Mouse (Mus musculus): Measurements from ENCODE around the gene Cfap97d2. TPM values are rescaled to one million over a fixed set of nuclear protein-coding genes. Genes with fewer than 3 reads are reported as not detected.

Cfap97d2 gene
- polyA plus RNA-seq, 1 experiment from 2014 or later = 1.7 TPM

DNA sequence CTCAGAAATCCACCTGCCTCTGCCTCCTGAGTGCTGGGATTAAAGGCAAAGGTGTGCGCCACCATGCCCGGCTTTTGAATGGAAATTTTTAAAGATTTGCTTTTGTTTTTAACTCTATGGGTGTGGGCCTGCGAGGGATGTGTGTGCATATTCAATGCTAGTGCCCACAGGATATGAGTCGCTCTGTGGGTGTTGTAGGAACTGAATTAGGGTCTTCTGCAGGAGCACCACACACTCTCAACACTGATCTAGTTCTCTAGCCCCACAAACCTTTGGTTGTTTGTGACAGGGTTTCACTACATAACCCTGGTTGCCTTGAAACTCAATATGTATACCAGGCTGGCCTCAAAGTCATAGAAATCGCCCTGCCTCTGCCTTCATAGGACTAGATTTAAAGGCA lies 16.4 kb upstream of the Cfap97d2 start:
- H3K9me3 ChIP-seq = no peaks in the 10 kb centered on the region
- H3K4me1 ChIP-seq = peaks cover 8% of the 10 kb centered on the region; the same call in 1 of the 2 replicates
- WGBS = 91% methylated on average over 5 of the region's 5 CpGs
- H3K36me3 ChIP-seq (replicated peaks) = no peaks in the 10 kb centered on the region
- no peak overlapping the region for H3K4me3 ChIP-seq
- H3K27ac ChIP-seq = no peak overlapping the region
- no peak overlapping the region for H3K9ac ChIP-seq
- no peak overlapping the region for H3K4me2 ChIP-seq
- no peaks in the 10 kb centered on the region for H3K27me3 ChIP-seq (replicated peaks)
- no peak for ATAC-seq (replicated peaks)

DNA sequence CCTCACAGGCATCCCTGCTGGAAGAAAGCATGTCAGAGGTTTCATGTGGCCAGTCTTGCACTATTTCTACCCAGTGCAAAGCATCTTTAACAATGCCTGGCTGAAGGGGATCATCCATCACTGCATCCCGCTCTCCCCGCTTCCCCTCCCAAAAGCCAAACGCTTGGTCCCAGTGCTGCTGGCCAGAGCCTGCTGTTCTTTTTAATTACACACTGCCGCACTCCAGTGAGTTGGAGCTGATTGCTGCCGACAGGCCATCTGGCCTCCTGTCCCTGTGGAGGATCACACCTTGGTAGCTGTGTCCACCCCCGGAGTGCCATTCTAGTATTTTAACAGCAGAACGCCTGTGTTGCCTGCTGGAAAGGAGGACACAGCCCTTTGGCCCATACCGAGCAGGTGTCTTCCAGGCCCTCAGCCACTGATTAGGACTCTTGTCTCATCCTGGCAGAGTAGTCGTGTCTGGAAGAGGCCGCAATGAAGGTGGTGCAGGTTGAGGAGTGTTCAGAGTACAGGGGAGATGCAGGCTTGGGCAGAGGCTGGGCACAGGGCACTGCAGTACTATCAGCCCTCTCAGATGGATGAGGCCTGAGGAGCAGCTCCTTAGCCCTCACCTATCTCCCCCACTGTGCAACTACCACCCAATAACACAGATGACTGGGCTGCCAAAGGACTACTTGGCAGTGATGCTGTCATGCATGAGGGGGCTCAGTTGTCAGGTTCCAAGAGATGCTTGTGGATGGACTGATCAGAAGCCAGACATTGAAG lies 13.2 kb upstream of the Cfap97d2 start:
- 0 out of 2 replicates have a peak overlapping the region, but pooled peaks have one; percentile 17 for H3K27ac ChIP-seq

DNA sequence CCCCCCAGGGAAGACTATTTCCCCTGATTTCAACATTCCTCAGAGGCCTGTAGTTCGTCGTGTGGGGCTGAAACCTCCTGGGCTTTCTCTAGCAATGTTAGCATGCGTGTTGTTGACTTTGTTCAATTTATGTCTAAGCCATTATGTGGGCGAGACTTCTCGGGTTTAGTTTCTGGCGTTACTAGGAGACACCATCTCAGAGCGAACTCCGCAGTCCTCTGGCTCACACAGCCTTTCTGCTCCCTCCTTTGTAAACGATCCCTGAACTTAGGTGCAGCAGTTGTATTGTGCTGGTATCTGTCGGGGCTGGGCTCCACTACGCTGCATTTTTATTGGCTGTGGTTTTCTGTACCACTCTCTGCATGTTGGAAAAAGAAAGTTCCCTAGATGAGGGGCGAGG lies 11.0 kb upstream of the Cfap97d2 start:
- H3K27ac ChIP-seq = no peak overlapping the region
- ATAC-seq (replicated peaks) = no peak
- no peak overlapping the region for H3K9ac ChIP-seq
- H3K36me3 ChIP-seq (replicated peaks) = no peaks in the 10 kb centered on the region
- H3K9me3 ChIP-seq = no peaks in the 10 kb centered on the region
- no peak overlapping the region for H3K4me3 ChIP-seq
- H3K27me3 ChIP-seq (replicated peaks) = no peaks in the 10 kb centered on the region
- 69% methylated on average over 12 of the region's 12 CpGs for WGBS
- H3K4me1 ChIP-seq = peaks cover 8% of the 10 kb centered on the region; the same call in 1 of the 2 replicates
- H3K4me2 ChIP-seq = no peak overlapping the region

More for the DNA sequence above, 13.2 kb upstream of the Cfap97d2 start:
- 40% methylated on average over 10 of the region's 10 CpGs for WGBS
- ATAC-seq (replicated peaks) = peak; percentile 48; the same call in 1 of the 2 replicates
- no peak overlapping the region for H3K9ac ChIP-seq
- H3K36me3 ChIP-seq (replicated peaks) = no peaks in the 10 kb centered on the region
- no peaks in the 10 kb centered on the region for H3K9me3 ChIP-seq
- no peak overlapping the region for H3K4me2 ChIP-seq
- H3K4me3 ChIP-seq = no peak overlapping the region
- no peaks in the 10 kb centered on the region for H3K27me3 ChIP-seq (replicated peaks)
- H3K4me1 ChIP-seq = peaks cover 8% of the 10 kb centered on the region; the same call in 1 of the 2 replicates

DNA sequence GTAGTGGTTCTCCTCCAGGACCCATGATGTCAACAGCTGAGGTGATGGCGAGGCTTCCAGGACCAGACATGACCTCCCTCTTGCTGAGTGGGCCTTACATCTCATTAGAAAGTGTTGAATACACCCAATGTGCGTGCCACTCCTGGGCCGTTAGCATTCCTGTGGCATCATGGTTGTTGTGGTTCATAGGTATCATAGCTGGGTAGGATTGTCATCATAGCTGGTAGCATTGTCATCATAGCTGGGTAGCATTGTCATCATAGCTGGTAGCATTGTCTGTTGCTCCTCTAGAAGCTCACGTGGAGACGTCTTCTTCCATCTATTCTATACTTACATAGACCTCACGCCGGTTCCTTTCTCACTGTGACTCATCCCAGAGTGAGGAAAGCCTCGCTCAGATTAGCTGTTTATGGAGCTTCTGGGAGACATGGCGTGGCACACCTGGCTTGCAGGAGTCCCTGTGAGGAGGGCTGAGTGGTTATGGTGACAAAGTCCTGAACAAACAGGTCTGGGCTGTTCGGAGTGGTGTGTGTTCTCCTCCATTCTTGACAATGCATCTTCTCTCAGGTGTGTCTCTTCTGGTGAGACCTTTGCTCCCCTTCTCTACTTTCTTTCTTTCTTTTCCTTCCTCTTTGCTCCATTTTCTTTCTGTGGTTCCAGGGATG lies 10.4 kb upstream of the Cfap97d2 start:
- Histone ChIP-seq H3K9ac (no peak overlapping the region), H3K4me1 (peaks cover 8% of the 10 kb centered on the region; the same call in 1 of the 2 replicates), H3K27ac (no peak overlapping the region), H3K9me3 (no peaks in the 10 kb centered on the region), H3K4me3 (no peak overlapping the region), H3K4me2 (no peak overlapping the region), H3K36me3 (replicated peaks) (no peaks in the 10 kb centered on the region), H3K27me3 (replicated peaks) (no peaks in the 10 kb centered on the region)
- ATAC-seq (replicated peaks) = no peak
- WGBS = 93% methylated on average over 10 of the region's 10 CpGs

DNA sequence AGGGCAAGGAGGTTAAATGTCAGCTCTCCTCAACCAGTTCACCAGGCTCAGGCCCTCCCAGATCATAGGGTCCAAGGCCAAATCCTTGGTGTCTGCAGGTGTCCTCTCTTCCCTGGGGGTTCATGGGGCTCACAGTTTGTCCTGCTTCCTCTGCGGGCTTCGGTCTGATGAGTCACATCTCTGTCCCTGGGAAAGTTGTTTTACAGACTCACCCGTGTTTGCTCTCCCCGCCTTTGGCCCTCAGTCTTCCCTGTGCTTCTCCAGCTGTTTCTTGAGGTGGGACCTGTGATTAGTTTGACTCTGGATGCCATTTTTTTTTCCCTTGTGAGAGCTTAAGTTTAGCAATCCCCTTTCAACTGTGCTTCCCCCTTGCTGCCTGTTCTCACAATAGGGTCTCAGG lies 9.5 kb upstream of the Cfap97d2 start:
- ATAC-seq (replicated peaks) = no peak
- Histone ChIP-seq H3K36me3 (replicated peaks) (no peaks in the 10 kb centered on the region), H3K4me3 (no peak overlapping the region), H3K9ac (no peak overlapping the region), H3K4me2 (no peak overlapping the region), H3K27me3 (replicated peaks) (no peaks in the 10 kb centered on the region), H3K9me3 (no peaks in the 10 kb centered on the region), H3K4me1 (peaks cover 8% of the 10 kb centered on the region; the same call in 1 of the 2 replicates), H3K27ac (no peak overlapping the region)
- 86% methylated on average over 4 of the region's 4 CpGs for WGBS

DNA sequence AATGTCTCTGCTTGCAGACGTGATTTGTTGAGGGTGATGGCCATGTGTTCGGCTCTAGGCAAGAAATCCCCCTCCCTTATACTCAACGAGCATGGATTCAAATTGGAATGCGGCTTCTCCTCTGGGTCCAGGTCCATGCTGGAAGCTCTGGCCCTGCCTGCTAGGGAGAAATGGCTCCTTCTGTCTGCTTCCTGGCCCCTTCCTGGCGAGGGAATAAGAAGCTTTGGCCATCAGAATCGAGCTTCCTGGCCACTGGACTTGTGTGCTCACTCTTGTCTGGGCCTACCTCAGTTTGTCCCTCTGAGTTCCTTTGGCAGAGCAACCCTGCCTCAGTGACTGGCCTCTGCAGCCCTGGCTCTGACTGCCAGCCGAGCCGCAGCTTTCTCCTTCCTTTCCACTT lies 8.5 kb upstream of the Cfap97d2 start:
- Histone ChIP-seq H3K9me3 (no peaks in the 10 kb centered on the region), H3K4me2 (no peak overlapping the region), H3K27ac (no peak overlapping the region), H3K27me3 (replicated peaks) (no peaks in the 10 kb centered on the region), H3K9ac (no peak overlapping the region), H3K36me3 (replicated peaks) (no peaks in the 10 kb centered on the region), H3K4me1 (peaks cover 7% of the 10 kb centered on the region; the same call in 1 of the 2 replicates), H3K4me3 (no peak overlapping the region)
- 85% methylated on average over 8 of the region's 8 CpGs for WGBS
- no peak for ATAC-seq (replicated peaks)

DNA sequence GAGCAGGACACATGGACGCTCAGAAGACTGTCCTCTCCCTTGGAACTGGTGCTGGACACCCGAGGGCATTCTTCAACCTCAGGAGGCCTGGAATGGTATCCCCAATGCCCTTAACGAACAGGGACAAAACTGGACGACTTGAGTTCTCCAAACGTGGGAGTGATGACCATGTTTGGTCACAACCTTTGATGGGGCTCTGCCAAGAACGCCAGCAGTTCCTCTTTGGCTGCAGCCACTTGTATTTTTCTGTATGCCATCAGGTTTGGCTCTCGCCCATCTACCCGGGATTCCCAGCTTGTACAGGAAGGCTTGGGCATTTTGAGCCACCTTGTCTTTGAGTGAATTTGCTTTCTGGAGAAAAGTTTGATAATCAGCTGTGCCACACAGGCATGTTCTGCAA lies 8.0 kb upstream of the Cfap97d2 start:
- no peak overlapping the region for H3K27ac ChIP-seq
- WGBS = 80% methylated on average over 8 of the region's 8 CpGs
- no peaks in the 10 kb centered on the region for H3K36me3 ChIP-seq (replicated peaks)
- H3K4me2 ChIP-seq = no peak overlapping the region
- no peak for ATAC-seq (replicated peaks)
- H3K9ac ChIP-seq = no peak overlapping the region
- no peak overlapping the region for H3K4me3 ChIP-seq
- 0 out of 2 replicates have a peak, but pooled peaks cover 3% of the 10 kb centered on the region for H3K4me1 ChIP-seq
- no peaks in the 10 kb centered on the region for H3K9me3 ChIP-seq
- H3K27me3 ChIP-seq (replicated peaks) = no peaks in the 10 kb centered on the region

DNA sequence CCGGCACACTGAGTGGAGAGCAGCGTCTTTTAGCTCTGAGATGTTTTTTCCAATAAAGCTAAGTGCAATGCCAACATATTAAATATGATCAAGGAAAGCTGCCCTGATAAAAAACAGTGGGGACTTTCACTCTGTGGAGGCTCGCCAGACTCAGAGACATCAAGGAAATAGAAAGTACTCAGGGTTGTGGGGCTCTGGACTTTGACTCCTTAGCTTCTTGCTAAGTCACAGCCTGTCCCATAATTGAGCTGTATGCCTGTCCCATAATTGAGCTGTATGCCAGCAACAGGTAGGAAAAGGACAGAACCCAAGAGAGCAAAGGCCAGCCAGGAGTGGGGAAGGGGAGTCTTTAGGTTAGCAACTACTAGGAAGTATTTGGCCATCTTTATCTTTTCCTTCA lies 7.4 kb upstream of the Cfap97d2 start:
- no peak for ATAC-seq (replicated peaks)
- no peaks in the 10 kb centered on the region for H3K36me3 ChIP-seq (replicated peaks)
- no peak overlapping the region for H3K4me3 ChIP-seq
- H3K4me1 ChIP-seq = 0 out of 2 replicates have a peak, but pooled peaks cover 3% of the 10 kb centered on the region
- H3K4me2 ChIP-seq = no peak overlapping the region
- H3K27me3 ChIP-seq (replicated peaks) = no peaks in the 10 kb centered on the region
- WGBS = 86% methylated on average over 3 of the region's 3 CpGs
- H3K9ac ChIP-seq = no peak overlapping the region
- no peak overlapping the region for H3K27ac ChIP-seq
- no peaks in the 10 kb centered on the region for H3K9me3 ChIP-seq

DNA sequence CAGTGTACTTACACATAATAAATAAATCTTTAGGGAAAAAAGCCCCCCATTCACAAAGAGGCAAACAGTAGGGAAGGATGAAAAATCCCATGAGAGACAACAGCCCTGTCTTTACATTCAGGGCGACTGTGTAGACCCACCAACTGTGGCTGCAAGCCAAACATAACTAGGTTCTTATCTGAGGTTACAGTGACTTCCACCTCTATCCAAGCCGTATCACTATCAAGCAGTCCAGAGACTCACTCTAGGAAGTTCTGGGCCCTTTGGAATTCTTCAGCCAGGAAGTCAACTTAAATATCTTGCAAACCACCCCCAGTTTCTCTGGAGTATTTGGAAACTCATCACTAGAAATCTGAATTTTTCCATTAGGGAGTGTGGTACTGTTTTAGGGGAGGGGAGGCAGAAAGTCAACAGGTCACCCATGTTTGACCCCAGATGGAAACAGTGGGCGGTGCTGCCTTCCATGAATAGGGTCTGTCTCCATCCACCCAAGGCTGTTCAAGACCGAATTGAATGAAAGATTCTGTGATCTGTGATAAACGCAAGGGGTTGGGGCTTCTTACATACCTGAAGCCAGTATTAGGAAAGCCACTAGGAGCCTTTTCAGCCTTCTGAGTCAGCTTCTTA lies 6.3 kb upstream of the Cfap97d2 start:
- 79% methylated on average over 5 of the region's 5 CpGs for WGBS

DNA sequence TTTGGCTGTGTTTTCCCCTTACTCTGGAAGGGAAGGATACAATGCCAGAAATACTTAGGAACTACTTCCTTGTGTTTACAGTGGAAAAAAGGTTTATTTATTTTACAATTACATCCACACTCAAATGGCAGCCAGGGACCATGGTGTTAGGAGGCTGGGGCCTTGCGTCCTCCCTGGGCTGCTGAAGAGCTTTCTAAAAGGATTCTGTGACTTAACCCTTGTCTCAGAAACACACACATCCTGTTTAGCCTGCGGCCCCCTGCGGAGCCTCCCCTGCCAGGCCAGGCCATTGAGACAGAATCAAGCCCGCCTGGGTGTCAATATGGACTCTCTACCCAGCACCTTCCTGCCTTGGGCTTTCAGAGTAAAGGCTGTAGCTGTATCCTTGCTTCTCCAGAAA lies 2.9 kb upstream of the Cfap97d2 start:
- ATAC-seq (replicated peaks) = no peak
- Histone ChIP-seq H3K27ac (no peak overlapping the region), H3K4me1 (peaks cover 15% of the 10 kb centered on the region), H3K36me3 (replicated peaks) (no peaks in the 10 kb centered on the region), H3K9ac (no peak overlapping the region), H3K4me2 (no peak overlapping the region), H3K27me3 (replicated peaks) (no peaks in the 10 kb centered on the region), H3K4me3 (no peak overlapping the region), H3K9me3 (no peaks in the 10 kb centered on the region)
- 61% methylated on average over 4 of the region's 4 CpGs for WGBS

More for the DNA sequence above, 6.3 kb upstream of the Cfap97d2 start:
- Histone ChIP-seq H3K4me2 (no peak overlapping the region), H3K36me3 (replicated peaks) (no peaks in the 10 kb centered on the region), H3K9ac (no peak overlapping the region), H3K27ac (no peak overlapping the region), H3K4me3 (no peak overlapping the region), H3K9me3 (no peaks in the 10 kb centered on the region), H3K4me1 (no peaks in the 10 kb centered on the region), H3K27me3 (replicated peaks) (no peaks in the 10 kb centered on the region)
- no peak for ATAC-seq (replicated peaks)

DNA sequence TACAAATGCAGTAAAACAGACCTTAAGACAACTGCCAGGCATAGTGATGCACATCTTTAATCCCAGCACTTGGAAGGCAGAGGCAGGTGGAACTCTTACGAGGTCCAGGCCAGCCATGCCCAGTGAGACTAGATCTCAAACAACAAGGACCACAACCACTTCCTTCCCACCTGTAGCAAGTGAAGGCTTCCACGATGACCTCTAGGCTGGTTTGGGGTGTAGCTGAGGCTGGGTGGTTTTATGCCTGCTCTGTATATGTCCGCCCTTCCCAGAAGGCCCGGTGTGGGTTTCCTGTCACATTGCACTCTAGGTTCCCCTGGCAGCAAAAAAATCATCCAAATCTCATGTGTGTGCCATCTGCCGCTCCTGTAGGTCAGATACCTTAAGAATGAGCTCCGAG lies 1.9 kb upstream of the Cfap97d2 start:
- ATAC-seq (replicated peaks) = no peak
- H3K4me3 ChIP-seq = no peak overlapping the region
- no peaks in the 10 kb centered on the region for H3K9me3 ChIP-seq
- 96% methylated on average over 6 of the region's 6 CpGs for WGBS
- H3K4me1 ChIP-seq = peaks cover 15% of the 10 kb centered on the region
- H3K27me3 ChIP-seq (replicated peaks) = no peaks in the 10 kb centered on the region
- H3K36me3 ChIP-seq (replicated peaks) = no peaks in the 10 kb centered on the region
- H3K9ac ChIP-seq = no peak overlapping the region
- H3K27ac ChIP-seq = no peak overlapping the region
- no peak overlapping the region for H3K4me2 ChIP-seq

DNA sequence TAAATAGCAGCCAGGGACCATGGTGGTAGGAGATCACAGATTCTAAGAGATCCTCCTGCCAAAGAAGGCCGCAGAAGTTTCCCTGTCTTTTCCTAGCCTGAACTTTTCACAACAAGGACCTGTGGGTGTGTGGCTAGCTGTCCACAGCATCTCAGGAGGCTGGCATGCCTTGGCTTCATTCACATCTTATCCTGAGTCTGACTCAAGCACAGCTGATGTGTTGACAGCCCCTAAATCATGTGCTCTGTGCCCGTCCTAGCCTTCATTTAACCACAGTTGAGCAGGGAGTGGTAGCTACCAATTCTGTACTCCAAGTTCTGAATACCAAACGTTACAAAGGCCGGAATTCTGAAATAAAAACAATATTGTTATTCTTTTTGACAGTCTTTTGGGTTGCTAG lies 1.4 kb upstream of the Cfap97d2 start:
- WGBS = 94% methylated on average over 4 of the region's 4 CpGs
- no peak overlapping the region for H3K9ac ChIP-seq
- H3K36me3 ChIP-seq (replicated peaks) = no peaks in the 10 kb centered on the region
- no peaks in the 10 kb centered on the region for H3K27me3 ChIP-seq (replicated peaks)
- no peak overlapping the region for H3K27ac ChIP-seq
- H3K4me1 ChIP-seq = peaks cover 15% of the 10 kb centered on the region
- no peak for ATAC-seq (replicated peaks)
- no peaks in the 10 kb centered on the region for H3K9me3 ChIP-seq
- H3K4me3 ChIP-seq = no peak overlapping the region
- no peak overlapping the region for H3K4me2 ChIP-seq
